Mouse (Mus musculus) CD4-positive, CD25-positive, alpha-beta regulatory T cell, adult 2 months (primary cell): ENCODE measurements around the gene Rwdd3.

Experiments
- DNase-seq: peaks from one replicate; pipeline ENCODE4 v3.0.0-alpha.2; 2012; ENCODE audit warnings: low read depth, low spot score

Rwdd3 gene

DNA sequence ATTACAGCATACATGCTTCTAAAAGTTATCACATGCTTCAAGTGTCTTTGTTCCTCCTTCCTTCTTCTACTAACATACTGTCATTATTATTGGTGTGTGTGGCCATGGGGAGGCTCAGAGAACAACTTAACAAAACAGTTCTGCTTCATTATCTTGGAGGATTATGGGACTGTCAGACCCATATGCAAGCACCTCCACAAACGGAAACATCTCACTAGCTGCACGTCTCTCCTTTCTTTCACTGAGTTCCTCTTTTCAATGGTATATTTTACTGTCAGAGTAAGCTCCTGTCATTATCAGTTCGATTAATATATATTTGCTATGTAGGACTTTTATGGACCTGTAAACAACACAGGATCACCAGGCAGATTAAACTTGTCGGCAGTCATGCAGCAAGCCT, 11.1 kb downstream of the Rwdd3 start:
- no peak for DNase-seq

DNA sequence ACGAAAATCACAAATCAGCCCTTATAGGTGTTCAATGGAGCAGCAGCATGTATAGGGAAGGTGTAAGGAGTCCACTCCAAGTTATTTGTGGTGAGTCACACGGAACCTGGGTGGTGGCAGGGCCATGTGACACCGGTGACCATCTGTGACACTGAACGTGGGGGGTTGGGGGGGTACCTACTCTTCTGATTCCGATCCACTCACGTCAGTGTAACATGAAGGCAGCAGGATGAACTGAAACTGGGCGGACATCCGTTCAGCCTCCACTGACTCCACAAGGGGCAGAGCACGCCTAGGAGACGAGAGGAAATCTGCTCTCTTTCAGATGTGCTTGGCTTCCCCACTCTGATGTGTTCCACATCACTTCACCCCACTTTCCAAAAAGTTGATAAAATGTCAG, 11.9 kb downstream of the Rwdd3 start:
- no peak for DNase-seq

GRCm38 (mm10) chr3:121158901-121159351, 12.6 kb downstream of the Rwdd3 start:
- no peak for DNase-seq

DNA sequence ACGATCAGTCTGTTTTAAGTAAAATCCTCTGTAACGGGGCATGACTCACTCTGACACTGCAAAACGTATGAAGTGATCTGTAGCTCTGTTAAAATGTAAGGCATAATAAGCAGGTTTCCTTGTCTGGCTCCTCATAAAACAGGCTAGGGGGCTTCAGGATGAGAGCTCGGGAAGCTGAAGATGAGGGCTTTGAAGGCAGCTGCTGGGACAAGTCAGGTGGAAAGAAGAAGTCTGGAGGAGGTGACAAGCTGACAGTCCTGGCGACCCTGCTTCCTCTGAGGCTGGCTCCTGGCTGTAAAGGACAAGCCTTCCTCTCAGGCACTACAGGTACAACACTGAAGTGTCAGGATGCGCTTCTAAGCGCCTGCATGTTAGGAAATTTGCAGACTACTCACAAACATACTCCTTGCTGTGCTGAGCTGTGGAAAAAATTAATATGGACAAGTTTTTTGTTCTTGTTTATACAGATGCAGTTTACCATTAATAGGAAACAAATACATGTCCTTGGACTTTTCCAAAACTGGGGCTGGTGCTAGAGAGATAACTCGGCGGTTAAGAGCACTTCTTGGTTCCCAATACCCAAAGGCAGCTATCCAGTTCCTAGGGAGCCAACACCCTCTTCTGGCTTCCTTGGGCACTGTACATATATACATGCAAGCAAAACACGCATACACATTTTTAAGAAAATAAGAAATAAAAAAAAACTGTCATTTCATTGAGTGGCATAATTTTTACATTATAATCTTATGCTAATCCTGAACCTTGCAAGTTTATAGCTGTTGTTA, 13.8 kb downstream of the Rwdd3 start:
- no peak for DNase-seq

DNA sequence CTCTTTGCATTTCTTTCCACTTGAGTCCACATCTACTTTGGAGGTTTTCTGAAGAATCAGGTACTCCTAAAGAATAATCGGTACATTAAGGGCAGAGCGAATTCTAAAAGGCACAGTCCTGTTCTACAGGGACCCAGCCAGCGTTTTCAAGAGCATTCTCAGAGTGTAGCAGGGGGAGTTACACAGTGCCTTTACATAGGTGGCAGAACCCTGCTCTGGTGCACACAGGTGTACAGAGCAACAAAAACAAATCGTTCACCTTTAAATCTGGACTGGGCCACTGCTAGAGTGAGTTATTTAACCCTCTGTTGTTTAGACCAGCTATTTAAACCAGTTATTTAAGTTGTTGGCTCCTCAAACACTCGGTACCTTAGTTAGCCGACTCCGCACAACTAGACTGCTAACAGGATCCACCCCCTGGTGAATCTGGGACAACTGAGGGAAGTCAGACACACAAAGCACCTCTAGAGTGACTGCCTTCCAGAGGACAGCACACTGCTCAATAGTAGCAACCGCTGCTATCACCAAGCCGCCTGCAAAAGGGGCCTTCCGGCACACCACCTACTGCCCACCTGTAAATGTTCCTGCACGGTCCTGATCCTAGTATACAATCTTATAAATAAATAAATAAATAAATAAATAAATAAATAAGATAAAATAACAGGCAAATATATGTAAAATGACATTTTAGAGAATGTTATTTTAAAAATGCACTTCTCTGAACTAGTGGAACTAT, 14.9 kb downstream of the Rwdd3 start:
- DNase-seq = no peak

DNA sequence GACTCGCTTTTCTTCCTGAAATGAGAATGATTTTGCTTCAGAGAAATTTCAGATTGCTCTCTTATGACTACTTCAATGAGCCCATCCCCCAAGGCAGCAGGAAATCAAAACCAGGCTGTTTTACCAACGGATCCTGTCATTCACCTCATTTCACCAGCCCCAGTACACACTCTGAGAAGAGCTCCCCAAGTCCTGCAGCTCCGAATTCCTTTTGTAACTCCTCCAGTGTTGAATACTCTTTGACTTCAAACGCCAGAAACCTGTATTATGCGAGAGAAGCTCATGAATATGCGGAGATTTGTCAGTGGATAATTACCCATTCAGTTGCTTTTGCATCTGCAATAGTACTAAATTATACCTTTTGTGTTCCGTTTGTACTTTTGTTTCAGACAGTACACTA, 15.5 kb downstream of the Rwdd3 start:
- DNase-seq = no peak

GRCm38 (mm10) chr3:121133937-121134336, 37.6 kb downstream of the Rwdd3 start:
- DNase-seq = no peak

- no peak for DNase-seq
Measured at GRCm38 (mm10) chr3:121133039-121133438, 38.5 kb downstream of the Rwdd3 start.

DNA sequence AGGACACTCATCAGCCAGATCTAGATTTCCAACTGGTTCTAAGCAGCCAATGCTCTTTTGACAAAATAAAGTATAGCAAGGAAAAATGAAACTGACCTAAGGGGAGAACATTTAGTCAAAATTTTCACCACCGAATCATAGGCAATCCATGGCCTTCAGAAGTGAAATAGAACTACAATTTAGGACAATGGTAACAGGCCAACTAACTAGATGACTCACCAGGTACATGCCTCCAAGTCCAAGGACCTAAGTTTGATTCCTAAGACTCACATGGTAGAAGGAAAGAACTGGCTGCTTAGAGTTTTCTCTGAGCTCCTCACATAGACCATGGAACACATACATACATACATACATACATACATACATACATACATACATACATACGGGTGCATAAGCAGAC, 44.3 kb downstream of the Rwdd3 start:
- no peak for DNase-seq

- no peak for DNase-seq
Measured at GRCm38 (mm10) chr3:121126476-121126875, 45.0 kb downstream of the Rwdd3 start.

- DNase-seq = no peak
Measured at GRCm38 (mm10) chr3:121121072-121121471, 50.4 kb downstream of the Rwdd3 start.

DNA sequence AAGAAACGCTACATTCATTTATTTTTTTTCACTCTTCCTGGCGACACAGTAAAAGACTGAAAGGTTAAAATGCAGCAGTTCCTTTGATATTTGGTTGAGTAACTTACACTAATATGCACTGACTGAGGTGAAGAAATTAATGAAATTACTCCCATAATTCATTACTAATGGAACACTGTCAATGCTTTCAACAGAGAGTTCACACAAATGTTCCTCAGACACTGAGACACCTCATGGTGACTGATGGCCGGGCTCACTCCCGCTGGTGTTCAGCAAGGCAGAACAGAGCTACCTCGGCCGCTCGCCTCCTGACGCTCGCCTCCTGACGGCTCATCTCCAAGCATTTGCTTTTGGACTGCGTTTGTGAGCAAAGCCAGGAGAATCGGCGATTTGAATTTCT, 54.9 kb downstream of the Rwdd3 start:
- no peak for DNase-seq

DNA sequence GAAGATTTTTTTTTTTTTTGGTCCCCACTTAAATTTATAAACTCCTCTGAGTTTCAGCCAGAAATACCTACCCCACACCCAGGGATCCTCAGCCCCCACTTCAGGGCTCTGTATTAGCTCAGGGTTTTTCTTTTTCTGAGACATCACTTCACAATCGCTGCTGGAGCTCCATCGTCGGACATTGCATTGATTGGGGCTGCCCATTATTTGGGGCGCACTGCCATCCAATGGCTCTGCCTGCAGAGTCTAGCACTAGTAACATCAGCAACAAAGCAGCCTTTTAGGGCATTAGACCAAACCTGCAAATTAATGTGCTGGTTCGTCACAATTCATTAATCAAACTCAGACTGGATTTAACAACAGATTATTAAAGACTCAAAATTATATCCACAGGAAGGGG, 55.4 kb downstream of the Rwdd3 start:
- no peak for DNase-seq

DNA sequence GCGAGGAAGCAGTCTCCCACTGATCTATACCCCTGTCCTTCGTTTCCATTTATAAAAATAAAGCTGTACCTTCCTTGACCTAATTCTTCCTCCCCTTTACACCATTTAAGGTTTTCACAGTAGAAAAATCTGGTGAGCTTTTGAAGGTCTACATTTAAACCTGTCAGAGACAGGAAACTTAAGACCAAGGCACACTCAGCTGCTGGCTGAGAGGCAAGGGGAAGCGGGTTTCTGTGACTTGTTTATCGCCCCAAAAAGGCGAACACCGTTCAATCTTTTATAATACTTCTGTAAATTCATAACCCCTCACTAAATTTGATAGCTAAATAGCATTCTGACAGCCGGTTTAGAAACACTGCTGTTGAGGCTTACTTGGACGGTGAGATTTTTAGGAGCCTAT, 60.4 kb downstream of the Rwdd3 start:
- DNase-seq = no peak

DNA sequence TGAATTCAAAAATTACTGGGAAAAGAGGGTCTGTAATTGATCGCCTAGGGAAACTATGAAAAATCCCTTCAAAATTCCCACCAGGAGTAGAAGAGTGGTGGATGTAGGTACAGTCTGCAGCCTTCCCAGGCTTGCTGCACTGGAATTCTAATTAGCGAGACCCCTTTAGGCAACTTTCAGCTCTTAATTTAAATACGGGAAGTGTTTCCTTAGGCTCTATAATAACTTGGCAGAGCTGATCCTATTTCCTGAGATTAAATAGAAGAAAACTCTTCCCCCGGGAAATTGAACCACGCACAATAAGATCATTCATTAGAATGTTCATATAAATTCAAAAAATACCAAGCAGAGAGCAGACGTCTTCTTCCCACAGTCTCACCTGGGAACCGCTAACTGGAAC, 61.1 kb downstream of the Rwdd3 start:
- no peak for DNase-seq

- DNase-seq = no peak
Measured at GRCm38 (mm10) chr3:121107481-121107880, 64.0 kb downstream of the Rwdd3 start.

DNA sequence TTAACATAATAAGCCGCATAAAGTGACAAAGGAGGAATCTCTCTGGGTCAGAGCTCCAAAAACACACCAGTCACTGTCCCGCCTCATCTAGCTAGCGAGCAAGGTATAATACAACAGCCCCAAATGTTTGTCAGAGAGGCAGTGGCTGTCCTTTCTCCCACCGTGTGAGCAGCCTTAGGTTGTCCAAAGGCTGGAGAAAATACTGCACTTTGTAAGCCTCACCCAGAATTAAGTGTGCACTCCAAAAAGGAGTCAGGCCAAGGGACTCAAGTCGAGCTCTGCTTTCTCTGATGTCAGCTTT, 66.1 kb downstream of the Rwdd3 start:
- DNase-seq = no peak
